Mouse (Mus musculus) lung, embryonic 15.5 days (tissue): ENCODE data around the gene Fnbp4. TPM values are rescaled to one million over a fixed set of nuclear protein-coding genes. Genes with fewer than 3 reads are reported as not detected.

Experiments
- ATAC-seq: fragments of 200-750 bp; cut with Nextera tagmentation; 2 replicates; pipeline ENCODE4 v1.8.0; 2017; ENCODE audit warnings: moderate number of reproducible peaks, borderline replicate concordance; ENCODE audit not compliant: low FRiP score, low TSS enrichment; ENCODE audit errors: extremely low read depth
- H3K27ac ChIP-seq: fragments of 300-500 bp; sonication (generic); 2 replicates; pipeline ENCODE4 v1.5.1; 2015; ENCODE audit warnings: moderate library complexity, mild to moderate bottlenecking, inconsistent platforms
- H3K27me3 ChIP-seq: fragments of 300-500 bp; sonication (generic); 2 replicates; pipeline ENCODE4 v1.6.1; 2015; ENCODE audit warnings: inconsistent platforms
- H3K36me3 ChIP-seq: fragments of 300-500 bp; sonication (generic); 2 replicates; pipeline ENCODE4 v1.6.1; 2015; ENCODE audit warnings: inconsistent platforms
- H3K4me1 ChIP-seq: fragments of 300-500 bp; sonication (generic); 2 replicates; pipeline ENCODE4 v1.6.1; 2015; ENCODE audit warnings: inconsistent platforms
- H3K4me2 ChIP-seq: fragments of 300-500 bp; sonication (generic); 2 replicates; pipeline ENCODE4 v1.6.1; 2015; ENCODE audit warnings: inconsistent platforms, mild to moderate bottlenecking, moderate library complexity
- H3K4me3 ChIP-seq: fragments of 300-500 bp; sonication (generic); 2 replicates; pipeline ENCODE4 v1.5.1; 2015; ENCODE audit warnings: mild to moderate bottlenecking, inconsistent platforms
- H3K9ac ChIP-seq: fragments of 300-500 bp; sonication (generic); 2 replicates; pipeline ENCODE4 v1.6.1; 2015; ENCODE audit warnings: inconsistent platforms
- H3K9me3 ChIP-seq: fragments of 300-500 bp; sonication (generic); 2 replicates; pipeline ENCODE4 v1.6.1; 2016; ENCODE audit warnings: inconsistent platforms
- WGBS: fragments of 180-500 bp; shearing (Covaris S2); methylation state at CpG from one replicate; pipeline ENCODE4 v1.1.7; 2015; 5-methylcytosine and 5-hydroxymethylcytosine counted together
- polyA plus RNA-seq: library from polyadenylated mRNA; unstranded; fragments of >200 nt; fragmentation: Nextera tagmentation; extraction: Ambion mirVana; gene quantifications from 2 replicates; pipeline ENCODE4 v1.2.1, GENCODE M21; 2015

The Fnbp4 gene
- polyA plus RNA-seq, 1 experiment from 2014 or later, result 89.0 TPM

- Histone ChIP-seq H3K27me3 (no peaks in the 10 kb centered on the region), H3K27ac (peak overlapping the region; percentile 96), H3K9me3 (no peaks in the 10 kb centered on the region), H3K9ac (peak overlapping the region; percentile 92), H3K4me1 (peaks cover 7% of the 10 kb centered on the region), H3K4me2 (peak overlapping the region; percentile 65), H3K4me3 (peak overlapping the region; percentile 84), H3K36me3 (peaks cover 17% of the 10 kb centered on the region)
- under 1% methylated on average over 54 of the region's 54 CpGs for WGBS
- ATAC-seq, result peak; percentile 29
These were observed 769 bp downstream of the Fnbp4 start for GRCm38 (mm10) chr2:90745740-90746537.

- 8% methylated on average over 4 of the region's 4 CpGs for WGBS
- no peak for ATAC-seq
- no peaks in the 10 kb centered on the region for H3K9me3 ChIP-seq
- peaks cover 23% of the 10 kb centered on the region for H3K36me3 ChIP-seq
- peaks cover 7% of the 10 kb centered on the region for H3K4me1 ChIP-seq
- H3K4me2 ChIP-seq, result peak overlapping the region; percentile 65
- H3K4me3 ChIP-seq, result peak overlapping the region; percentile 84
- peak overlapping the region; percentile 92 for H3K9ac ChIP-seq
- no peaks in the 10 kb centered on the region for H3K27me3 ChIP-seq
- H3K27ac ChIP-seq, result peak overlapping the region; percentile 96; the same call in 1 of the 2 replicates
These were observed 1.3 kb downstream of the Fnbp4 start for GRCm38 (mm10) chr2:90746538-90746865.

GRCm38 (mm10) chr2:90747131-90747530 lies 2.0 kb downstream of the Fnbp4 start:
- Histone ChIP-seq H3K27ac (no peak overlapping the region), H3K4me3 (peak overlapping the region; percentile 84; the same call in 1 of the 2 replicates), H3K36me3 (peaks cover 24% of the 10 kb centered on the region), H3K4me1 (peaks cover 7% of the 10 kb centered on the region), H3K9me3 (no peaks in the 10 kb centered on the region), H3K9ac (0 out of 2 replicates have a peak overlapping the region, but pooled peaks have one; percentile 92), H3K4me2 (peak overlapping the region; percentile 65), H3K27me3 (no peaks in the 10 kb centered on the region)
- ATAC-seq, result no peak
- WGBS, result 88% methylated on average over 10 of the region's 10 CpGs

- ATAC-seq, result no peak
These were observed 4.7 kb downstream of the Fnbp4 start for GRCm38 (mm10) chr2:90749676-90750459.

GRCm38 (mm10) chr2:90753565-90753964 lies 8.4 kb downstream of the Fnbp4 start:
- Histone ChIP-seq H3K9me3 (no peaks in the 10 kb centered on the region), H3K36me3 (peaks cover 72% of the 10 kb centered on the region), H3K4me1 (no peaks in the 10 kb centered on the region), H3K9ac (no peak overlapping the region), H3K27ac (no peak overlapping the region), H3K27me3 (no peaks in the 10 kb centered on the region), H3K4me3 (no peak overlapping the region), H3K4me2 (no peak overlapping the region)
- WGBS, result 90% methylated on average over 2 of the region's 2 CpGs
- ATAC-seq, result no peak

More at GRCm38 (mm10) chr2:90749676-90750459, 4.7 kb downstream of the Fnbp4 start:
- Histone ChIP-seq H3K9ac (no peak overlapping the region), H3K36me3 (peaks cover 50% of the 10 kb centered on the region), H3K9me3 (no peaks in the 10 kb centered on the region), H3K27ac (no peak overlapping the region), H3K4me3 (no peak overlapping the region), H3K4me1 (peaks cover 7% of the 10 kb centered on the region), H3K27me3 (no peaks in the 10 kb centered on the region), H3K4me2 (no peak overlapping the region)
- 69% methylated on average over 6 of the region's 6 CpGs for WGBS

GRCm38 (mm10) chr2:90754188-90754587 lies 9.0 kb downstream of the Fnbp4 start:
- no peak overlapping the region for H3K9ac ChIP-seq
- WGBS, result 94% methylated on average over 3 of the region's 3 CpGs
- no peaks in the 10 kb centered on the region for H3K27me3 ChIP-seq
- no peaks in the 10 kb centered on the region for H3K4me1 ChIP-seq
- no peak overlapping the region for H3K27ac ChIP-seq
- ATAC-seq, result no peak
- no peaks in the 10 kb centered on the region for H3K9me3 ChIP-seq
- no peak overlapping the region for H3K4me3 ChIP-seq
- H3K36me3 ChIP-seq, result peaks cover 78% of the 10 kb centered on the region
- no peak overlapping the region for H3K4me2 ChIP-seq

GRCm38 (mm10) chr2:90765123-90765522 lies 20.0 kb downstream of the Fnbp4 start:
- Histone ChIP-seq H3K27ac (no peak overlapping the region), H3K4me1 (no peaks in the 10 kb centered on the region), H3K36me3 (peaks cover 87% of the 10 kb centered on the region), H3K4me2 (no peak overlapping the region), H3K27me3 (no peaks in the 10 kb centered on the region), H3K4me3 (no peak overlapping the region), H3K9ac (no peak overlapping the region), H3K9me3 (no peaks in the 10 kb centered on the region)
- WGBS, result 78% methylated on average over 3 of the region's 3 CpGs
- ATAC-seq, result no peak

GRCm38 (mm10) chr2:90781323-90781722 lies 36.2 kb downstream of the Fnbp4 start:
- Histone ChIP-seq H3K4me3 (no peak overlapping the region), H3K27me3 (peaks cover 5% of the 10 kb centered on the region; the same call in 1 of the 2 replicates), H3K9me3 (no peaks in the 10 kb centered on the region), H3K4me2 (no peak overlapping the region), H3K27ac (no peak overlapping the region), H3K9ac (no peak overlapping the region), H3K36me3 (peaks cover 45% of the 10 kb centered on the region), H3K4me1 (peaks cover 18% of the 10 kb centered on the region)
- no peak for ATAC-seq
- 38% methylated on average over 3 of the region's 3 CpGs for WGBS

GRCm38 (mm10) chr2:90781938-90782337 lies 36.8 kb downstream of the Fnbp4 start:
- no peak for ATAC-seq
- H3K27me3 ChIP-seq, result peaks cover 5% of the 10 kb centered on the region; the same call in 1 of the 2 replicates
- 42% methylated on average over 2 of the region's 2 CpGs for WGBS
- no peaks in the 10 kb centered on the region for H3K9me3 ChIP-seq
- peaks cover 18% of the 10 kb centered on the region for H3K4me1 ChIP-seq
- H3K4me3 ChIP-seq, result no peak overlapping the region
- peak overlapping the region; percentile 91; the same call in 1 of the 2 replicates for H3K4me2 ChIP-seq
- no peak overlapping the region for H3K9ac ChIP-seq
- H3K27ac ChIP-seq, result no peak overlapping the region
- peaks cover 39% of the 10 kb centered on the region for H3K36me3 ChIP-seq

GRCm38 (mm10) chr2:90782458-90782857 lies 37.3 kb downstream of the Fnbp4 start, which contains the start of gene Agbl2:
Agbl2 (plus strand) TSS chr2:90782727.
- 4% methylated on average over 11 of the region's 11 CpGs for WGBS
- H3K4me2 ChIP-seq, result peak within 1 kb of the TSS; percentile 91
- H3K27me3 ChIP-seq, result peaks cover 5% of the 10 kb centered on the region; the same call in 1 of the 2 replicates
- peak; percentile 76; the same call in 1 of the 2 replicates for ATAC-seq
- H3K36me3 ChIP-seq, result peaks cover 35% of the 10 kb centered on the region
- no peak within 1 kb of the TSS for H3K27ac ChIP-seq
- H3K4me1 ChIP-seq, result peaks cover 18% of the 10 kb centered on the region
- H3K9me3 ChIP-seq, result no peaks in the 10 kb centered on the region
- peak within 1 kb of the TSS; percentile 48 for H3K4me3 ChIP-seq
- H3K9ac ChIP-seq, result peak within 1 kb of the TSS; percentile 31

GRCm38 (mm10) chr2:90782901-90783486 lies 37.8 kb downstream of the Fnbp4 start:
- peaks cover 30% of the 10 kb centered on the region for H3K36me3 ChIP-seq
- H3K9ac ChIP-seq, result peak overlapping the region; percentile 31
- H3K27ac ChIP-seq, result no peak overlapping the region
- no peaks in the 10 kb centered on the region for H3K9me3 ChIP-seq
- ATAC-seq, result peak; percentile 53; the same call in 1 of the 2 replicates
- 3% methylated on average over 29 of the region's 29 CpGs for WGBS
- peaks cover 18% of the 10 kb centered on the region for H3K4me1 ChIP-seq
- H3K4me3 ChIP-seq, result peak overlapping the region; percentile 48
- peaks cover 5% of the 10 kb centered on the region; the same call in 1 of the 2 replicates for H3K27me3 ChIP-seq
- H3K4me2 ChIP-seq, result peak overlapping the region; percentile 91
